Mouse (Mus musculus): ENCODE data around the gene Cwc25.
A peak's percentile ranks its signal among the peaks of the same experiment; 100 is the strongest.

The Cwc25 gene

DNA sequence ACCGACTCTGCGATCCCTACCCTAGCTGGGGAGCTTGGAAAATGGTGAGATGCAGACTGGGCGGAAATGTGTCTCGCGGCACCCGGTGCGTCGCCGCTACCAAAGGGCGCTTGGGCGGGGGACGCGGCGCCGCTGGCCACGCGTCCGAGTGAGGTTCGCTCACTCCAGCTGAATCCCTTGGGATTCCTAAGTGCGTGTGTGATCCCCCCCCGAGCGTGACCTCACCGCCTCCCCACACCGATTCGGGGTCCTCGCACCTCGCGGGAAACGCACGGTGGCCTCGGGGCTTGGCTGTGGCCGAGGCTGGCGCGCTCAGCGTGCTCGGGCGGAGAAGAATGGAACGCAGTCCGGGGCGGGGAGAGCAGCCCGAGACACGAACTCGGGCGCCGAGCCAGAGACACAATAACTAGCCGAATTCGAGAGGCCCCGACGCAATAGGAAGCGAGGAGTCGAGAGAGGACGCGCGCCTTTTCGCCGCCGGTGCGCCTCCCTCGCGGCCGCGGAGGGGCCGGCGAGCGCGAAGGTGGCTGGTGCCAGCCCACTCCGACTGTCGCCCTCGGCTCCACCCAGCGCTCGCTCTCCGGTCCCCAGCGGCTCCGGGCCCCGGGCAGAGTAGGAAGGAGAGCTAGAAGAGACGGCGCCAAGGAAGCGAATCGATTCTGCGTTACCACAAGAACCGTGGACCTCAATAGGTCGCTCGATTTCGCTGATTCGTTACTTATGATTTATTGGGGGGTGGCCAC is 66.2 kb downstream of the Cwc25 start, which contains the start of gene Pcgf2:
TSS of gene Pcgf2 (minus strand) at position 495 of the 743 bp plus-strand sequence.
- peak; percentile 85 for DNase-seq (ENCODE audit: extremely low spot score, low spot score)

DNA sequence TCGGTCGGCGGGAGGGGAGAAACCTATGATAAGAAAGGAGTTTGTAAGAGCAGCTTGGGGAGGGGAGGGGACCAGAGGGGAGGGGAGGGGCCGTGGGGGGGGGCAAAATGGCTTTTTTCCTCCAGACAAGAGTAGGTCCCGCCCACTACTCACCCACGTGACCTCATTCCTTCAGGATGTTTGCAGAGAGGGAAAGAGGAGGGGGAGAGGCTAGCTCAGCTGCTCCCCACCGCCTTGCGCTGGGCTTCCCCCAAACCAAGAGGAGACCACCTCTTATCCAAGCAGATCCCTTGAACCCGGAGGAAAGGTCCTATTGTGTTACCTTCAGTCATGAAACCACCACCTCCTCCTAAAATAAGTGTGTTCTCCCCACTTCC is 66.7 kb downstream of the Cwc25 start:
- peak; percentile 94 for DNase-seq (ENCODE audit: extremely low spot score, low spot score)

DNA sequence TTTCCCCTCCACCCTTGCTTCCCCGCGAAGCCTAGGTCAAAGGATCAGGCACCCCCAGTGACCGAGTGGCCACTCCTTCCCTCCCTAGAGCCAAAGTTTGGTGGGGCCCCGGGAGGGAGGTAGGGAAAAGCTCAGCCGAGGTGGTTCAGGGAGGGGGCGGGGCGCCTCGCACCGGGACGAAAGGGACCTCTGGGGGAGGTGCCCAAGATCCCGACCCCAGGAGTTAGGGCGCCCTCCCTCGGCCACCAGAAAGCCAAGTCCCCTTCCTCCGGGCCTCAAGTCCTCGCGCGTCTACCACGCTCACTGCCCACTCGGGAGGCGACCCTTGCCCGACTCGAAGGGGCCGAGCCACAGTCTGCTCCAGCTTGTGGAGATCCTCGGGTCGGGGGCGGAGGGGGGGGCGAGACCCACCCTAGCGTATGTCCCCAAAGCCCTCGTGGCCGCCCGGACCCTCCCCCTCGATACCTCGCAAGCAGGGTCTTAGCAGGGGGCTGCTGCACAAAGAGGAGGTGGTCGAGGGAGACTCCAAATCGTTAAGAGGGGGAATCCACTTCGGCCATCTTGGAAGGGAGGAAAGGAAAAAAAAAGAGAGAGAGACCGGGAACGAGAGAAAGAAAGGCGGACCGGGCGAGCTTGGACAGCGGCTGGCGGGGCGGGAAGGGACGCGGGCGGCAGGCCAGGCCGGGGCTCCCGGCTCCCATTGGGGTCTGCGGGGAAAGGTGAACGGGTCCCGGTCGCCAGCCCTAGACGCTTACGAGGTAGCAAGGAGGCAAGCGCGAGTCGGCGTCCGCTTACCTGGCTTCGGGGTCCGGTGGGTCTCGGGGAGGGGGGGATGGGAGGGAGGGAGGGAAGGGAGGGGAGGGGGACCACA is 67.4 kb downstream of the Cwc25 start:
- peak; percentile 83 for DNase-seq (ENCODE audit: extremely low spot score, low spot score)

DNA sequence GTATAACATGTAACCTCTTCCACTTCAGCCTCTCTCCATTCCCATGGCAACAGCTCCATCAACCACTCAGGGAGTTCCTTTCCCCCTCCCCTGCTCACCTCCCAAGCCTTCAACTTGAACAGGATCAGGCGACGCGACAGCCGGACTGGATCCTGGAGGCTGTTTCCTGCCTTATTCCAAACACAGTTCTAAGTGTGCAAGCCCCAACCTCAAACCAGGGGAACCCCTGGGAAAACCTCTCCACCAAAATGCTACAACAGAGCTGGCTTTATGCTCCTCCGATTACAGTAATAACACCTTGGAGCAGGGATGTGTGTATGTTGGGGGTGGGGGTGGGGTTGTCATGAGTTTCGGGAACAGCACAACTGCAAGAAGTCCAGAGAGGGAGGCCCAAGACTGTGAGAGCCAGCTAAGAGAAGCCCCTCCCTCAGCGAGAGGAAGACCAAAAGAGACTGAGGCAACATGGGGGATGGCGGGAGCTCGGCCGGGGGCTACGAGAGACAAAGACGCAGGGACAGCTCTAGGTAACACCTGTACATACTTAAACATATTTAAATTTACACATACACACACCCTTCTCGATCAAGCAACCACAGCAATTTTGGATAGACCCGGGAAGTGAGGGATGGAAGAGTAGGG is 68.3 kb downstream of the Cwc25 start:
- peak; percentile 47 for DNase-seq (ENCODE audit: extremely low spot score, low spot score)

DNA sequence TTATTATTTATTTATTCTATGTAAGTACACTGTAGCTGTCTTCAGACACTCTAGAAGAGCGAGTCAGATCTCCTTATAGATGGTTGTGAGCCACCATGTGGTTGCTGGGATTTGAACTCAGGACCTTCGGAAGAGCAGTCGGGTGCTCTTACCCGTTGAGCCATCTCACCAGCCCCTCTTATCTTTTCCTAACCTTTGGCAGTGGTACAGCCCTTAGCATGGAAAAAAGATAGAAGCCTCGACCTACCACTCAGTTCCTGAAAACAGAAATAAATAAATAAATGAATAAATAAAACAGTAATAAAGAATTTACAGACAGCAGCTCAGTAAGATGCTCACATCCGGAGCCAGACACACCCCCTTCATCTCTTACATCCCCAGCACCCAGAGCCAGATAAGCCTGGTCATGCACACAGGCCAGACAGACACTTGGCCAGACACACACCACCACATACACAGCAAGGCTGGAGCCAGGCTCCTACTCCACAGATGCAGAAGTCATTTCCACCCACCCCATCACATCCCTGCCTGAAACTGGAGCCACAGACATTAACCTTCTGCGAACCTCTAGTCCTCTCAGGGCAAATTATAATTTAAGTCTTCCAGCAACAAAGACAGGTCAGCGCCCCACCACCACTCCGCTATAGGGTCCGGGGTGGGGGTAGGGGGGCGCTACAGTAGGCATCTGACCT is 69.0 kb downstream of the Cwc25 start:
- DNase-seq (ENCODE audit: extremely low spot score, low spot score) = peak; percentile 32

DNA sequence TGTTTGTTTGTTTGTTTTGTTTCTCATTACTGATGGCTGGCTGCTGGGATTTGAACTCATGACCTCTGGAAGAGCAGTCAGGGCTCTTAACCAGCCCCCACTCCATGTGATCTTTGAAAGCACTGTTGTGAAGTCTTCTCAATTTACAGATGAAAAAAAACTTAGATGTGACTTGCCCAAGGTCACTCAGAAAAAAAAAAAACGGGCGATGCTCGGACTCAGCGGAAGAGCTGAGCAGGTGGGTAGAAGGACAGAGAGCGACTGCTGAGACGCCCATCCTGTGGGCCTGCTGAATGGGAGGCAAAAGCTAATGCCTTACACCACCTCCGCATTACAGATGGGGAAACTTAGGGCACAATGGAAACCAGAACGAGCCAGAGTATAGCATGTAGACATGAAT is 69.7 kb downstream of the Cwc25 start:
- no peak for DNase-seq (ENCODE audit: extremely low spot score, low spot score)

DNA sequence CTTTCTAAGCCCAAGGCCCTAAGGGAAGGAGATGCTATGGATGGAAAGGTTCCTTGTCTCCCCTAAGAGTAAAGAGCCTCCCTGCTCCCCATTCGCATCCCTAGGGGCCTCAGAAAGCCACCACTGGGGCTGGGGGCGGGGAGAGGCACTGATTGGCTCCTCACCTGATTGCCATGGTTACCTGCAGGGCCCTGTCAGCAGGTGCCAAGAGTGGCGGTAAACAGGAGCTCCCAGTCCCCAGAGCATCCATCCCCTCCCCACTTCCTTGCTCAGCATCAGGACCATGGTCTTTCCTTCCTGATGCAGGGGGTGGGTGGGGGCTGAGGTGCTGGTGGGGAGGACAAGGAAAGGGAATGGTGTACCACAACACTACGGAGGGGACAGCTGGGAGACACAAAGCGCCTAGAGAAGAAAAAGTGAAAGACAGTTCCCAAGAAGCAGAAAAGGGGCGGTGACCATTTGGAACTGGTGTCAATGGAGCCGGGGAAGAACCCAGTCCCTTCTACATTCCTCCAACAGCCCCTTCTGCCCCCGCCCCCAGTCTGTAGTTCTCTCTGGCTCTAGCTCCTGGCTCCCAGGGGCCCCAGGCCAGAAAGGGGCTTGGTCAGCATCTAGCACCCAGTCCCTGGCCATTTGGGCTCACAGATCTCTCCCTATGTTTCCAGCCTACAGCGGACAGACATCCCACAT is 70.5 kb downstream of the Cwc25 start:
- DNase-seq (ENCODE audit: extremely low spot score, low spot score) = no peak
